Mouse (Mus musculus): ENCODE measurements around the gene Vti1a.

DNA sequence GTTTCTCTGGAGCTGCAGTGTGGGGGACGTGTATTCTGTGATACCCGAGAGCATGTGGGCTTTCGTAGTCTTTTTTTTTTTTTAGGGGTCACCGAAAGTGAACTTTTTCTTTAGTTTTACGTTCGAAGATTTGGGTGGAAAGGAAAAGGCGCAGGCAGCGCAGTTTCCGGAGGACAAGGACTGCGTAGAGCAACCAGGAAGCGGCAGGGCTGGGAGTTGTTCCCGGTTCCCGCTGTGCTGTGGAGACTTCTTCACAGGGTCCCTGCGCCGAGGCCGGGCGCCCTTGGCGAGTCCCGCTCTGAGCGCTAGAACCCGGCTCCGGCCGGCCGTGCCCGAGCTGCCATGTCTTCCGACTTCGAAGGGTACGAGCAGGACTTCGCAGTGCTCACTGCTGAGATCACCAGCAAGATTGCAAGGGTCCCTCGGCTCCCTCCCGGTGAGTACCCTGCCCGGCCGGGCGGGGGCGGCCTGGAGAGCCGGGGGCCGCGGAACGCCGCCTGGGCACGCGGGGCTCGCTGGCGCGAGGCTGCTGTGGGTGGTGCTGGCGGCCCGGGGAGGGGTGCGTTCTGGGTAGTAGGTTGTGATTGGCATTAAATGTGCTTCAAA is at the start of gene Vti1a:
- no peak for TF ChIP-seq CTCF (IDR thresholded peaks at IDR 0.05; ENCODE audit: borderline replicate concordance, insufficient read depth, low read length)
- TF ChIP-seq POLR2A (IDR thresholded peaks at IDR 0.05; ENCODE audit: low read depth, low read length): peak; percentile 60; the same call in 1 of the 2 replicates
